Comparison of ENCODE assay signal across 8 mouse cellular contexts in the genomic region with DNA sequence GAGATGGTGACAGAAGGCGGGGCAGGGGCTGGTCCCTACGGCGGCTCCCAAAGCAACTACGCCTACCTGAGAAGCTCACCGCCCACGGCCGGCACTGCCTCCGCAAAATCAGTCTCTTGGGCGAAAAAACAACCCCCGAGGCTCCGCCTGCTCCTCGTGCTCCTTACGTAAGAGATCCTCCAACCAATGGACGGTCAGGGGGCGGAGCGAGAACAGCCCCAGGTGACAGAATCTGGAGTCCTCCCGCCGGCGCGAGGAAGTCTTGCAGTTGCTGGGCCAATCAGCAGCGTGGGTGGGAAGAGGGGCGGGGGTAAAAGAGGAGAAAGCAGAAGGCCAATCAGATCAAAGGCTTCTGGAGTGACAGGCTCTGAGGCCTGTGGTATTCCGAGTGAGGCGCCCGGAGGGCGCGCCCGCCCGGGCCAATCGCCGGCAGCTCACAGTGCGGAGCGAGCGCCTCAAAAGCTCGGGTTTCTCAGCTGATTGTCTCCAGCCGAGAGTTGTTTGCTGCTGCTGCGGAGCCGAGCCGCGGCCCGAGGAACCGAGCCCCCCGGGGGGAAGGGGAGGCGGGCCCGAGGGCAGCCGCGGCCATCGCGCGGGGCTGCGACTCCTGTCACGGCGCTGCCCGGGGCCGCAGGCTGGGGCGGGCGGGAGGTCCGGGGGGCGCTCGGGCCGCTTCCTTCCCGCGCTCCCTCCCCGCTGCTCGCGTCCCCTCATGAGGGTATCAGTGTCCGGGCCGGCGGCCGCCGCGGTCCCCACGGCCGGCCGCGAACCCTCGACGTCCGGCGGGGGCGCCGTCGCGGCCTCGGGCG. TPM values are rescaled to one million over a fixed set of nuclear protein-coding genes. Genes with fewer than 3 reads are reported as not detected.
DNase-seq lines count a peak whose midpoint lies in the region; ATAC-seq lines count a peak whose summit lies in the region.

A gene (plus strand): TSS at position 437 of the 809 bp plus-strand sequence.

- under 1% methylated on average over 71 of the region's 86 CpGs for WGBS in heart, embryonic 12.5 days
- WGBS in kidney, embryonic 16.5 days = under 1% methylated on average over 69 of the region's 86 CpGs

- DNase-seq in CD4-positive helper T cell, adult 2 months (ENCODE audit: low read depth, low spot score) = peak; percentile 100
- peak; percentile 72 for DNase-seq in c-Kit-negative CD71-positive TER-119-positive erythroid progenitor cells, embryonic 14.5 days (ENCODE audit: low read depth, low spot score)
- peak; percentile 73 for DNase-seq in fat pad, adult 2 months (ENCODE audit: extremely low read depth, low read depth, low spot score)
- peak; percentile 96 for DNase-seq in liver
- peak; percentile 96 to 98 for DNase-seq in monocyte, adult 2 months (ENCODE audit: low read depth in 1 of 2, low spot score in 2 of 2)
- peak; percentile 83 to 91 for DNase-seq in spleen, postnatal 14 days (ENCODE audit: low spot score in 2 of 2)

- no peaks in the 10 kb centered on the region for H3K9me3 ChIP-seq in heart, embryonic 12.5 days (replicated peaks)
- H3K9me3 ChIP-seq in kidney, embryonic 16.5 days (ENCODE audit: low read length) = no peaks in the 10 kb centered on the region

- no peaks in the 10 kb centered on the region for H3K36me3 ChIP-seq in heart, embryonic 12.5 days
- no peaks in the 10 kb centered on the region for H3K36me3 ChIP-seq in kidney, embryonic 16.5 days (ENCODE audit: insufficient read depth, low read length)

- H3K4me2 ChIP-seq in heart, embryonic 12.5 days = peak within 1 kb of the TSS; percentile 97
- H3K4me2 ChIP-seq in kidney, embryonic 16.5 days (replicated peaks; ENCODE audit: low read depth, low read length) = peak within 1 kb of the TSS; percentile 100

- no peaks in the 10 kb centered on the region for H3K27me3 ChIP-seq in heart, embryonic 12.5 days (replicated peaks)
- H3K27me3 ChIP-seq in kidney, embryonic 16.5 days (ENCODE audit: insufficient read depth, low read length) = no peaks in the 10 kb centered on the region

- peak; percentile 98 for ATAC-seq in heart, embryonic 12.5 days (ENCODE audit: insufficient number of reproducible peaks, low FRiP score)
- ATAC-seq in kidney, embryonic 16.5 days (ENCODE audit: low FRiP score, low TSS enrichment) = peak; percentile 99

- H3K9ac ChIP-seq in heart, embryonic 12.5 days = peak within 1 kb of the TSS; percentile 88
- H3K9ac ChIP-seq in kidney, embryonic 16.5 days (replicated peaks; ENCODE audit: low read length) = peak within 1 kb of the TSS; percentile 87

- peak within 1 kb of the TSS; percentile 78 for H3K4me3 ChIP-seq in heart, embryonic 12.5 days
- H3K4me3 ChIP-seq in kidney, embryonic 16.5 days (ENCODE audit: low read length) = peak within 1 kb of the TSS; percentile 81

- H3K27ac ChIP-seq in heart, embryonic 12.5 days (ENCODE audit: poor library complexity, severe bottlenecking) = peak within 1 kb of the TSS; percentile 92
- H3K27ac ChIP-seq in kidney, embryonic 16.5 days (ENCODE audit: low read length) = peak within 1 kb of the TSS; percentile 92

- no peaks in the 10 kb centered on the region for H3K4me1 ChIP-seq in heart, embryonic 12.5 days (replicated peaks)
- H3K4me1 ChIP-seq in kidney, embryonic 16.5 days (ENCODE audit: insufficient read depth, low read length) = peaks cover 6% of the 10 kb centered on the region; the same call in 1 of the 2 replicates

RNA-seq across cellular contexts. Expression of the gene that starts here (rescaled TPM):
- polyA plus RNA-seq in heart, embryonic 12.5 days (2016; fragmentation: Nextera tagmentation; extraction: Ambion mirVana) = 6.6 and 8.5 TPM in 2 replicates
- 1.2 and 1.6 TPM in 2 replicates for polyA plus RNA-seq in kidney, embryonic 16.5 days (2015; fragmentation: Nextera tagmentation; extraction: Ambion mirVana)

Comparison
In these comparisons a context has a peak if more than half of its experiments do, and no peak if none do; other contexts are left out.
1. Peak in every context shown above with its lines: DNase-seq, ATAC-seq, H3K4me3 ChIP-seq and H3K27ac ChIP-seq.